ENCODE assay signal across 11 mouse cellular contexts in genomic region chr9:41378627-41379231, GRCm38 (mm10).
DNase-seq lines count a peak whose midpoint lies in the region; ATAC-seq lines count a peak whose summit lies in the region.
"Had no signal": no experiment of that assay in that cellular context is flagged by ENCODE, and none has a peak within 500 bp of the region (broad histone marks: within the 10 kb centered on the region; RNA-seq: fewer than 3 reads in every experiment).

No protein-coding gene starts in this region.

- 69% methylated on average over 10 of the region's 10 CpGs for WGBS in heart, embryonic 14.5 days
- WGBS in hindbrain, embryonic 12.5 days, result 14% methylated on average over 10 of the region's 10 CpGs

- H3K27me3 ChIP-seq in heart, embryonic 14.5 days (ENCODE audit: control insufficient read depth, insufficient read depth, low read length), result no peaks in the 10 kb centered on the region
- H3K27me3 ChIP-seq in hindbrain, embryonic 12.5 days, result no peaks in the 10 kb centered on the region

- no peak overlapping the region for H3K27ac ChIP-seq in heart, embryonic 14.5 days (replicated peaks in 1 of 2; ENCODE audit: control insufficient read depth in 1 of 2, insufficient read depth in 1 of 2, low read depth in 2 of 2, low read length in 2 of 2)
- peak overlapping the region; percentile 99 for H3K27ac ChIP-seq in hindbrain, embryonic 12.5 days
- H3K27ac ChIP-seq: liver, embryonic 12.5 days had no signal

- no peaks in the 10 kb centered on the region for H3K9me3 ChIP-seq in heart, embryonic 14.5 days (ENCODE audit: control insufficient read depth, low read length)
- no peaks in the 10 kb centered on the region for H3K9me3 ChIP-seq in hindbrain, embryonic 12.5 days (replicated peaks)
- H3K9me3 ChIP-seq: liver, embryonic 12.5 days had no signal

- H3K36me3 ChIP-seq in heart, embryonic 14.5 days (ENCODE audit: control insufficient read depth, insufficient read depth, low read length), result no peaks in the 10 kb centered on the region
- H3K36me3 ChIP-seq in hindbrain, embryonic 12.5 days, result no peaks in the 10 kb centered on the region
- H3K36me3 ChIP-seq: liver, embryonic 12.5 days had no signal

- H3K9ac ChIP-seq in heart, embryonic 14.5 days (ENCODE audit: low read length), result peak overlapping the region; percentile 38
- H3K9ac ChIP-seq in hindbrain, embryonic 12.5 days, result peak overlapping the region; percentile 82
- H3K9ac ChIP-seq: liver, embryonic 12.5 days had no signal

- DNase-seq in heart, adult 11 months, result no peak
- peak; percentile 65 for DNase-seq in embryo, embryonic 10.5 days (ENCODE audit: low spot score)
- peak; percentile 51 for DNase-seq in neural tube, embryonic 10.5 days (ENCODE audit: extremely low spot score, low spot score)
- no peak for DNase-seq in cerebellum, adult 11 months
- no peak for DNase-seq in ovary, postnatal 14 days (ENCODE audit: low spot score)
- no peak for DNase-seq in T-cell, adult 2 months (ENCODE audit: low spot score)
- DNase-seq: thymus, postnatal 14 days had no signal

- no peak for ATAC-seq in heart, embryonic 14.5 days (ENCODE audit: insufficient number of reproducible peaks, insufficient read depth, low FRiP score, low read depth)
- peak; percentile 65 for ATAC-seq in hindbrain, embryonic 12.5 days (ENCODE audit: low FRiP score)
- ATAC-seq: liver, embryonic 12.5 days had no signal

- no peak overlapping the region for H3K4me3 ChIP-seq in heart, embryonic 14.5 days (ENCODE audit: control insufficient read depth in 1 of 2, insufficient read depth in 1 of 2, low read depth in 1 of 2, low read length in 2 of 2)
- peak overlapping the region; percentile 40 for H3K4me3 ChIP-seq in hindbrain, embryonic 12.5 days
- H3K4me3 ChIP-seq: erythroblast, embryonic 14.5 days; liver, embryonic 12.5 days had no signal

- H3K4me2 ChIP-seq in heart, embryonic 14.5 days (ENCODE audit: low read length), result no peak overlapping the region
- peak overlapping the region; percentile 62 for H3K4me2 ChIP-seq in hindbrain, embryonic 12.5 days (replicated peaks)
- H3K4me2 ChIP-seq: liver, embryonic 12.5 days had no signal

- H3K4me1 ChIP-seq in heart, embryonic 14.5 days (ENCODE audit: control insufficient read depth in 2 of 2, insufficient read depth in 2 of 2, low read length in 2 of 2), result peaks cover 21 to 36% of the 10 kb centered on the region in 2 experiments
- peaks cover 60% of the 10 kb centered on the region for H3K4me1 ChIP-seq in hindbrain, embryonic 12.5 days

Comparison
In these comparisons a context has a peak if more than half of its experiments do, and no peak if none do; other contexts are left out.
1. DNase-seq: peak in embryo, embryonic 10.5 days (single experiment) and neural tube, embryonic 10.5 days (single experiment); none in heart, adult 11 months (single experiment), cerebellum, adult 11 months (single experiment), ovary, postnatal 14 days (single experiment) and T-cell, adult 2 months (single experiment).